Mouse (Mus musculus) effector memory CD4-positive, alpha-beta T cell, adult 7 months (primary cell): Measurements from ENCODE around the gene Noc4l. TPM values are rescaled to one million over a fixed set of nuclear protein-coding genes. Genes with fewer than 3 reads are reported as not detected.

Experiments used
- polyA plus RNA-seq: library from polyadenylated mRNA; unstranded; fragments of 100-300 nt; shearing (Covaris generic); gene quantifications from one replicate; pipeline ENCODE4 v1.2.1, GENCODE M21; 2017

Noc4l gene
- 42.6 TPM for polyA plus RNA-seq

DNA sequence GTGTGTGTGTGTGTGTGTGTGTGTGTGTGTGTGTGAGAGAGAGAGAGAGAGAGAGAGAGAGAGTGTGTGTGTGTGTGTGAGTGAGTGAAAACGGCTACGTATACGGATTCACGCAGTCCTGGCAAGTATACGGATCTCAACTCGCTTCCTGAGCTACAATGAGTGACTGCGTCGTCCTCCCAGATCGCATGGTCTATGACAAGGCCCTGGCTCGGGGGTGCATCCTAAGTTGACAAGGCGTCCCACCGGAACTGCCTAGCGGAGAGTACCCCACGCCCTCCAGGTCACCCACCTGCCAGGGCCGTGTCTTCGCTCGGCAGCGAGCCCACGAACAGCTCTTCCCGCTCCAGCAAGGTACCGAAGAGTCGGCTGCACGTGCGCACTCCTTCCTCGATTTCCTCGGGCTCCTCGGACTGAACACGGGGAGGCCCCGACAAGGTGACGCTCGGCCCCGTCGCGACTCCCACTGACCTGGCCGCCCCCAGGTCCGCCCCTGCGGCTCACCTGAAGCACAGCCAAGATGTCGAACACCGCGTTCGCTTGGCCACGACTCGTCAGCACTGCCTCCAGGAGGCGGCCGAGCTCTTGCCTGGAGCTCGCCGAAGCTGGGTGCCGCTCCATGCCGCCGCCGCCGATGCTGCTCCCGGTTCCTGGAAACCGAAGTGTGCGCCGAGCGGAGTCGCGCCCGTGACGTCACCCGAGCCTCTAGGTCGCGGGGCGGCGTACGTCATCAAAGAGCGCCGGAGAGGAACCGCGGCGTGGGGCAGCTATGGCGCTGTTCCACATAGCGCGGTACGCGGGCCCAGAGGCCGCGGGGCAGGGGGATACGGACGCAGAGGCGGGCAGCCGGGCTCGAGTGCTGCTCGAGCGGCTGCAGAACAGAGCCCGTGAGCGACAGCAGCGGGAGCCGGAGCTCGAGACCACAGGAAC, at the start of gene Noc4l, which contains the start of gene Ddx51:
TSS of gene Noc4l (minus strand) at position 699 of the 930 bp plus-strand sequence.
TSS of gene Ddx51 (plus strand) at position 733 of the 930 bp plus-strand sequence.

Other genes with a start within 250 kb of the Noc4l start
- 67.8 TPM for gene Fbrsl1, start 204.9 kb downstream of the Noc4l start, polyA plus RNA-seq
- gene Galnt9, start 109.1 kb downstream of the Noc4l start, polyA plus RNA-seq = 25.4 TPM
- 47.4 TPM for gene Ddx51, start within 50 bp of the Noc4l start, polyA plus RNA-seq
- gene Ep400, start 117.3 kb upstream of the Noc4l start, polyA plus RNA-seq = 46.4 TPM
- 30.8 TPM for gene Pus1, start 127.2 kb upstream of the Noc4l start, polyA plus RNA-seq
- gene Ulk1, start 156.7 kb upstream of the Noc4l start, polyA plus RNA-seq = 98.3 TPM
- gene Hscb, start 186.4 kb upstream of the Noc4l start, polyA plus RNA-seq = 16.4 TPM
- 3.2 TPM for gene Chek2, start 186.6 kb upstream of the Noc4l start, polyA plus RNA-seq
- gene Ttc28, start 226.4 kb upstream of the Noc4l start, polyA plus RNA-seq = 2.1 TPM